Mouse (Mus musculus) hindbrain, postnatal 0 days (tissue): ENCODE measurements at regions not wholly inside any gene's neighbourhood (a gene's known extent, or its start where the extent isn't known, plus 50 kb on each side); places are given as distances from the start of the nearest gene placed in this dataset.
A peak's percentile ranks its signal among the peaks of the same experiment; 100 is the strongest.

Experiments
- ATAC-seq: fragments of 200-750 bp; cut with Nextera tagmentation; 2 replicates; pipeline ENCODE4 v1.8.0; 2017; ENCODE audit warnings: mild to moderate bottlenecking, moderate TSS enrichment, moderate library complexity
- DNase-seq: peaks from one replicate; pipeline ENCODE4 v3.0.0-alpha.2; 2015; ENCODE audit warnings: low spot score
- H3K27ac ChIP-seq: fragments of 300-500 bp; sonication (generic); 2 replicates; pipeline ENCODE4 v1.5.1; 2014; ENCODE audit warnings: mild to moderate bottlenecking
- H3K27me3 ChIP-seq: fragments of 300-500 bp; sonication (generic); 2 replicates; pipeline ENCODE4 v1.6.1; 2014; ENCODE audit warnings: low read length, mixed read lengths; ENCODE audit not compliant: insufficient read depth
- H3K36me3 ChIP-seq: fragments of 300-500 bp; sonication (generic); 2 replicates; pipeline ENCODE4 v1.6.1; 2014; ENCODE audit warnings: low read length, mixed read lengths; ENCODE audit not compliant: insufficient read depth
- H3K4me1 ChIP-seq: fragments of 300-500 bp; sonication (generic); 2 replicates; pipeline ENCODE4 v1.6.1; 2014; ENCODE audit warnings: antibody characterized with exemption, low read length, mixed read lengths; ENCODE audit not compliant: insufficient read depth
- H3K4me2 ChIP-seq: fragments of 300-500 bp; sonication (generic); 2 replicates; pipeline ENCODE4 v1.6.1; 2014; ENCODE audit warnings: low read depth, mild to moderate bottlenecking, low read length, moderate library complexity, mixed read lengths
- H3K4me3 ChIP-seq: fragments of 300-500 bp; sonication (generic); 2 replicates; pipeline ENCODE4 v1.5.1; 2014; ENCODE audit warnings: low read length
- H3K9ac ChIP-seq: fragments of 300-500 bp; sonication (generic); replicated peaks from 2 replicates; pipeline ENCODE4 v1.6.1; 2014; ENCODE audit warnings: mild to moderate bottlenecking, low read length, moderate library complexity, mixed read lengths
- H3K9me3 ChIP-seq: fragments of 300-500 bp; sonication (generic); 2 replicates; pipeline ENCODE4 v1.6.1; 2016; ENCODE audit warnings: low read length, mixed read lengths
- CTCF ChIP-seq: IDR thresholded peaks from 2 replicates; pipeline ENCODE4 v1.5.1; 2016; ENCODE audit warnings: antibody characterized with exemption, control low read depth, low read depth
- WGBS: fragments of 180-500 bp; shearing (Covaris S2); extraction: QIAGEN DNeasy Blood & Tissue Kit; methylation state at CpG from one replicate; pipeline ENCODE4 v1.1.7; 2014; 5-methylcytosine and 5-hydroxymethylcytosine counted together

- Histone ChIP-seq H3K4me2 (no peak overlapping the region), H3K27me3 (no peaks in the 10 kb centered on the region), H3K9ac (no peak overlapping the region), H3K27ac (no peak overlapping the region), H3K4me1 (no peaks in the 10 kb centered on the region), H3K9me3 (no peaks in the 10 kb centered on the region), H3K4me3 (no peak overlapping the region), H3K36me3 (no peaks in the 10 kb centered on the region)
- ATAC-seq, result no peak
- WGBS, result 58% methylated on average over 1 of the region's 1 CpGs
- TF ChIP-seq CTCF, result no peak
- no peak for DNase-seq
These were observed 55.7 kb downstream of the Plk2 start for GRCm38 (mm10) chr13:110450526-110450925.

- TF ChIP-seq CTCF, result no peak
These were observed 57.2 kb downstream of the Plk2 start for GRCm38 (mm10) chr13:110452009-110452525.

GRCm38 (mm10) chr13:110455085-110455484 lies 60.2 kb downstream of the Plk2 start:
- peak; percentile 60 for DNase-seq
- Histone ChIP-seq H3K9me3 (no peaks in the 10 kb centered on the region), H3K4me3 (no peak overlapping the region), H3K27ac (no peak overlapping the region), H3K27me3 (no peaks in the 10 kb centered on the region), H3K9ac (no peak overlapping the region), H3K4me1 (no peaks in the 10 kb centered on the region), H3K4me2 (no peak overlapping the region), H3K36me3 (no peaks in the 10 kb centered on the region)
- WGBS, result 50% methylated on average over 4 of the region's 4 CpGs
- TF ChIP-seq CTCF, result no peak
- peak; percentile 70; the same call in 1 of the 2 replicates for ATAC-seq

More at GRCm38 (mm10) chr13:110452009-110452525, 57.2 kb downstream of the Plk2 start:
- Histone ChIP-seq H3K27ac (no peak overlapping the region), H3K4me2 (no peak overlapping the region), H3K4me3 (no peak overlapping the region), H3K9ac (no peak overlapping the region), H3K27me3 (no peaks in the 10 kb centered on the region), H3K4me1 (no peaks in the 10 kb centered on the region), H3K36me3 (no peaks in the 10 kb centered on the region), H3K9me3 (no peaks in the 10 kb centered on the region)
- DNase-seq (no peak), ATAC-seq (no peak)
- WGBS, result 45% methylated on average over 6 of the region's 6 CpGs

- DNase-seq, result no peak
- Histone ChIP-seq H3K9me3 (no peaks in the 10 kb centered on the region), H3K9ac (no peak overlapping the region), H3K27me3 (no peaks in the 10 kb centered on the region), H3K4me1 (no peaks in the 10 kb centered on the region), H3K4me2 (no peak overlapping the region), H3K27ac (no peak overlapping the region), H3K4me3 (no peak overlapping the region), H3K36me3 (no peaks in the 10 kb centered on the region)
- 81% methylated on average over 5 of the region's 5 CpGs for WGBS
- ATAC-seq, result no peak
- TF ChIP-seq CTCF, result no peak
These were observed 60.8 kb downstream of the Plk2 start for GRCm38 (mm10) chr13:110455569-110456196.

GRCm38 (mm10) chr13:110458701-110459100 lies 63.9 kb downstream of the Plk2 start:
- no peak overlapping the region for H3K27ac ChIP-seq
- no peak overlapping the region for H3K4me3 ChIP-seq
- no peak overlapping the region for H3K9ac ChIP-seq
- H3K27me3 ChIP-seq, result no peaks in the 10 kb centered on the region
- no peak for ATAC-seq
- no peak for TF ChIP-seq CTCF
- H3K36me3 ChIP-seq, result no peaks in the 10 kb centered on the region
- WGBS, result 65% methylated on average over 4 of the region's 4 CpGs
- H3K4me1 ChIP-seq, result no peaks in the 10 kb centered on the region
- H3K9me3 ChIP-seq, result no peaks in the 10 kb centered on the region
- DNase-seq, result no peak
- H3K4me2 ChIP-seq, result no peak overlapping the region

- Histone ChIP-seq H3K4me1 (no peaks in the 10 kb centered on the region), H3K9me3 (no peaks in the 10 kb centered on the region), H3K9ac (no peak overlapping the region), H3K27ac (no peak overlapping the region), H3K36me3 (no peaks in the 10 kb centered on the region), H3K4me3 (no peak overlapping the region), H3K27me3 (no peaks in the 10 kb centered on the region), H3K4me2 (no peak overlapping the region)
- WGBS, result 62% methylated on average over 13 of the region's 13 CpGs
- ATAC-seq, result no peak
- DNase-seq, result no peak
- TF ChIP-seq CTCF, result no peak
These were observed 66.7 kb downstream of the Plk2 start for GRCm38 (mm10) chr13:110461581-110461980.

- Histone ChIP-seq H3K4me1 (no peaks in the 10 kb centered on the region), H3K4me3 (no peak overlapping the region), H3K9me3 (no peaks in the 10 kb centered on the region), H3K27ac (no peak overlapping the region), H3K27me3 (no peaks in the 10 kb centered on the region), H3K36me3 (no peaks in the 10 kb centered on the region), H3K4me2 (no peak overlapping the region), H3K9ac (no peak overlapping the region)
- ATAC-seq, result no peak
- no peak for DNase-seq
- TF ChIP-seq CTCF, result no peak
- 71% methylated on average over 4 of the region's 4 CpGs for WGBS
These were observed 76.7 kb downstream of the Plk2 start for GRCm38 (mm10) chr13:110471526-110471925.
